ENCODE assay signal across 8 mouse cellular contexts in genomic region chr1:165235846-165236245, GRCm38 (mm10). TPM values are rescaled to one million over a fixed set of nuclear protein-coding genes. Genes with fewer than 3 reads are reported as not detected.
A peak's percentile ranks its signal among the peaks of the same experiment; 100 is the strongest.
DNase-seq lines count a peak whose midpoint lies in the region; ATAC-seq and TF ChIP-seq lines count a peak whose summit lies in the region.

No protein-coding gene starts in this region.

- no peaks in the 10 kb centered on the region for H3K36me3 ChIP-seq in heart, embryonic 10.5 days
- H3K36me3 ChIP-seq in CH12.LX (replicated peaks in 1 of 2; ENCODE audit: control insufficient read depth in 1 of 2, insufficient read depth in 1 of 2, low read length in 1 of 2), result peaks cover 0 to 2% of the 10 kb centered on the region in 2 experiments
- no peaks in the 10 kb centered on the region for H3K36me3 ChIP-seq in forebrain, embryonic 10.5 days (replicated peaks)
- H3K36me3 ChIP-seq in liver, embryonic 12.5 days, result no peaks in the 10 kb centered on the region

- ATAC-seq in liver, embryonic 12.5 days, result no peak
- no peak for ATAC-seq in erythroid progenitor cell, adult 5-6 weeks (replicated peaks; ENCODE audit: low FRiP score, poor library complexity, severe bottlenecking)

- 13% methylated on average over 10 of the region's 10 CpGs for WGBS in heart, embryonic 10.5 days
- WGBS in forebrain, embryonic 10.5 days, result 15% methylated on average over 10 of the region's 10 CpGs
- 8% methylated on average over 10 of the region's 10 CpGs for WGBS in liver, embryonic 12.5 days (ENCODE audit: insufficient replicate concordance)

- no peak for TF ChIP-seq RAD21 in CH12.LX (IDR thresholded peaks at IDR 0.05; ENCODE audit: low read depth, low read length)

- peak overlapping the region; percentile 95 for H3K27ac ChIP-seq in heart, embryonic 10.5 days
- H3K27ac ChIP-seq in CH12.LX (ENCODE audit: insufficient read depth, low read depth), result no peak overlapping the region
- H3K27ac ChIP-seq in forebrain, embryonic 10.5 days, result peak overlapping the region; percentile 93
- H3K27ac ChIP-seq in liver, embryonic 12.5 days, result peak overlapping the region; percentile 94

- DNase-seq in heart, embryonic 10.5 days (ENCODE audit: low spot score), result no peak
- DNase-seq in heart, postnatal 14 days, result no peak
- no peak for DNase-seq in CH12.LX (ENCODE audit: extremely low read depth)
- no peak for DNase-seq in forebrain, embryonic 10.5 days (ENCODE audit: extremely low spot score, low spot score)
- no peak for DNase-seq in B cell, adult 2 months
- no peak for DNase-seq in embryo, embryonic 10.5 days (ENCODE audit: low spot score)

- in situ Hi-C loops in CH12.LX (cut with MboI; ENCODE audit: low pct_ligation_motif_present, low pct_unique_long_range_greater_than_20kb, low sequenced_read_pairs), result no loop called here

- peak overlapping the region; percentile 91 for H3K4me3 ChIP-seq in heart, embryonic 10.5 days
- peak overlapping the region; percentile 82 to 89 (median 89) for H3K4me3 ChIP-seq in CH12.LX (replicated peaks in 1 of 3; ENCODE audit: low read depth in 2 of 3, low read length in 2 of 3, poor library complexity in 1 of 3)
- peak overlapping the region; percentile 91 for H3K4me3 ChIP-seq in forebrain, embryonic 10.5 days
- peak overlapping the region; percentile 95 for H3K4me3 ChIP-seq in liver, embryonic 12.5 days

- H3K4me2 ChIP-seq in CH12.LX (ENCODE audit: insufficient read depth, low read depth, poor library complexity, severe bottlenecking), result peak overlapping the region; percentile 87
- peak overlapping the region; percentile 90 for H3K4me2 ChIP-seq in liver, embryonic 12.5 days

- no peak for TF ChIP-seq POLR2A in CH12.LX (IDR thresholded peaks at IDR 0.05; ENCODE audit: low read depth, low read length)

- no peaks in the 10 kb centered on the region for H3K9me3 ChIP-seq in heart, embryonic 10.5 days
- H3K9me3 ChIP-seq in CH12.LX (replicated peaks; ENCODE audit: low read length), result no peaks in the 10 kb centered on the region
- H3K9me3 ChIP-seq in forebrain, embryonic 10.5 days, result no peaks in the 10 kb centered on the region
- no peaks in the 10 kb centered on the region for H3K9me3 ChIP-seq in liver, embryonic 12.5 days (replicated peaks)

- H3K79me2 ChIP-seq in CH12.LX (replicated peaks; ENCODE audit: control insufficient read depth, extremely low read depth, insufficient read depth, poor library complexity, severe bottlenecking), result peaks cover 32% of the 10 kb centered on the region

- TF ChIP-seq EP300 in CH12.LX (IDR thresholded peaks at IDR 0.05; ENCODE audit: low read length), result no peak

- intact Hi-C loops in heart, postnatal 14 days (cut with DNase I), result loop anchor here (5.0 to 10.0 kb wide), 4 partner anchors 39 to 931 kb away; partner anchors contain the start of genes Blzf1, Dcaf6, Mpc2 and Nme7

- dilution Hi-C loops in CH12.LX (cut with MboI; ENCODE audit: extremely low pct_ligation_motif_present, extremely low pct_unique_long_range_greater_than_20kb, low sequenced_read_pairs), result no loop called here

- peak overlapping the region; percentile 82 for H3K9ac ChIP-seq in CH12.LX (ENCODE audit: insufficient read depth, low read depth)
- H3K9ac ChIP-seq in liver, embryonic 12.5 days, result peak overlapping the region; percentile 95

- H3K27me3 ChIP-seq in heart, embryonic 10.5 days (ENCODE audit: insufficient read depth, poor library complexity, severe bottlenecking), result no peaks in the 10 kb centered on the region
- H3K27me3 ChIP-seq in CH12.LX (replicated peaks), result no peaks in the 10 kb centered on the region
- no peaks in the 10 kb centered on the region for H3K27me3 ChIP-seq in forebrain, embryonic 10.5 days (ENCODE audit: poor library complexity, severe bottlenecking)
- H3K27me3 ChIP-seq in liver, embryonic 12.5 days (replicated peaks), result no peaks in the 10 kb centered on the region

- TF ChIP-seq CTCF in CH12.LX (conservative IDR thresholded peaks at IDR 0.05 in 1 of 2, IDR thresholded peaks at IDR 0.05 in 1 of 2; ENCODE audit: low read depth in 2 of 2, low read length in 2 of 2), result no peak

- H3K4me1 ChIP-seq in heart, embryonic 10.5 days, result peaks cover 22% of the 10 kb centered on the region
- peaks cover 6 to 24% of the 10 kb centered on the region in 2 experiments; a peak in 3 of 4 replicates for H3K4me1 ChIP-seq in CH12.LX (ENCODE audit: control insufficient read depth in 1 of 2, insufficient read depth in 2 of 2)
- peaks cover 20% of the 10 kb centered on the region for H3K4me1 ChIP-seq in forebrain, embryonic 10.5 days
- peaks cover 30% of the 10 kb centered on the region for H3K4me1 ChIP-seq in liver, embryonic 12.5 days

TF ChIP-seq in CH12.LX, 34 proteins besides CTCF, POLR2A, EP300 and RAD21:
- TF ChIP-seq MYC (IDR thresholded peaks at IDR 0.05; ENCODE audit: low read depth, low read length), result no peak
TF ChIP-seq in CH12.LX: peak in this region for 0.

RNA-seq across cellular contexts. Expression of gene Tiprl, which starts 0.9 kb away (rescaled TPM):
- 87.9 and 92.0 TPM in 2 replicates for polyA plus RNA-seq in heart, embryonic 10.5 days (2016; fragmentation: Nextera tagmentation; extraction: Ambion mirVana)
- 10 to 100 TPM; 37.1 to 37.8 TPM for total RNA-seq in heart, postnatal 14 days (2021)
- 34.0 and 36.1 TPM in 2 replicates for total RNA-seq in CH12.LX (2012; rRNA removed)
- total RNA-seq in CH12.LX (2014; rRNA removed), result 82.2 and 83.2 TPM in 2 replicates
- polyA plus RNA-seq in CH12.LX (2012; ENCODE audit: insufficient read length, low read depth), result 45.7 and 55.1 TPM in 2 replicates
- 93.1 and 98.9 TPM in 2 replicates for polyA plus RNA-seq in forebrain, embryonic 10.5 days (2016; fragmentation: Nextera tagmentation; extraction: Ambion mirVana)
- 55.9 and 58.7 TPM in 2 replicates for polyA plus RNA-seq in liver, embryonic 12.5 days (2016; fragmentation: Nextera tagmentation; extraction: Ambion mirVana)
- 23.8 and 31.9 TPM in 2 replicates for total RNA-seq in erythroid progenitor cell, adult 5-6 weeks (2015; ENCODE audit: low replicate concordance)
- total RNA-seq in erythroid progenitor cell, adult 5-6 weeks (2017; ENCODE audit: low replicate concordance), result 27.5 and 53.9 TPM in 2 replicates

RNA-seq across cellular contexts. Expression of gene Sft2d2, which starts 41.6 kb away (rescaled TPM):
- polyA plus RNA-seq in heart, embryonic 10.5 days (2016; fragmentation: Nextera tagmentation; extraction: Ambion mirVana), result 18.8 and 23.6 TPM in 2 replicates
- 10 to 100 TPM; 13.6 to 14.5 TPM for total RNA-seq in heart, postnatal 14 days (2021)
- total RNA-seq in CH12.LX (2012; rRNA removed), result 16.8 and 27.2 TPM in 2 replicates
- 25.2 and 26.0 TPM in 2 replicates for total RNA-seq in CH12.LX (2014; rRNA removed)
- polyA plus RNA-seq in CH12.LX (2012; ENCODE audit: insufficient read length, low read depth), result 30.0 and 31.6 TPM in 2 replicates
- polyA plus RNA-seq in forebrain, embryonic 10.5 days (2016; fragmentation: Nextera tagmentation; extraction: Ambion mirVana), result 12.3 and 12.7 TPM in 2 replicates
- polyA plus RNA-seq in liver, embryonic 12.5 days (2016; fragmentation: Nextera tagmentation; extraction: Ambion mirVana), result 8.0 and 8.6 TPM in 2 replicates
- total RNA-seq in erythroid progenitor cell, adult 5-6 weeks (2015; ENCODE audit: low replicate concordance), result 5.4 and 7.9 TPM in 2 replicates
- total RNA-seq in erythroid progenitor cell, adult 5-6 weeks (2017; ENCODE audit: low replicate concordance), result 6.2 and 8.2 TPM in 2 replicates

RNA-seq across cellular contexts. Expression of gene Gpr161, which starts 59.7 kb away (rescaled TPM):
- polyA plus RNA-seq in heart, embryonic 10.5 days (2016; fragmentation: Nextera tagmentation; extraction: Ambion mirVana), result 0.67 and 1.2 TPM in 2 replicates
- 1 to 10 TPM; 3.6 to 3.8 TPM for total RNA-seq in heart, postnatal 14 days (2021)
- total RNA-seq in CH12.LX (2012; rRNA removed), result 0.08 and 0.17 TPM in 2 replicates
- 0.09 TPM in 1 of 2 replicates, not detected in the other for total RNA-seq in CH12.LX (2014; rRNA removed)
- polyA plus RNA-seq in CH12.LX (2012; ENCODE audit: insufficient read length, low read depth), result 0.11 and 0.23 TPM in 2 replicates
- polyA plus RNA-seq in forebrain, embryonic 10.5 days (2016; fragmentation: Nextera tagmentation; extraction: Ambion mirVana), result 1.5 and 1.8 TPM in 2 replicates
- 0.14 and 0.20 TPM in 2 replicates for polyA plus RNA-seq in liver, embryonic 12.5 days (2016; fragmentation: Nextera tagmentation; extraction: Ambion mirVana)
- not detected in 2 replicates for total RNA-seq in erythroid progenitor cell, adult 5-6 weeks (2015; ENCODE audit: low replicate concordance)
- 0.26 TPM in 1 of 2 replicates, not detected in the other for total RNA-seq in erythroid progenitor cell, adult 5-6 weeks (2017; ENCODE audit: low replicate concordance)
